Mouse (Mus musculus): ENCODE data around the gene Tkfc.

DNA sequence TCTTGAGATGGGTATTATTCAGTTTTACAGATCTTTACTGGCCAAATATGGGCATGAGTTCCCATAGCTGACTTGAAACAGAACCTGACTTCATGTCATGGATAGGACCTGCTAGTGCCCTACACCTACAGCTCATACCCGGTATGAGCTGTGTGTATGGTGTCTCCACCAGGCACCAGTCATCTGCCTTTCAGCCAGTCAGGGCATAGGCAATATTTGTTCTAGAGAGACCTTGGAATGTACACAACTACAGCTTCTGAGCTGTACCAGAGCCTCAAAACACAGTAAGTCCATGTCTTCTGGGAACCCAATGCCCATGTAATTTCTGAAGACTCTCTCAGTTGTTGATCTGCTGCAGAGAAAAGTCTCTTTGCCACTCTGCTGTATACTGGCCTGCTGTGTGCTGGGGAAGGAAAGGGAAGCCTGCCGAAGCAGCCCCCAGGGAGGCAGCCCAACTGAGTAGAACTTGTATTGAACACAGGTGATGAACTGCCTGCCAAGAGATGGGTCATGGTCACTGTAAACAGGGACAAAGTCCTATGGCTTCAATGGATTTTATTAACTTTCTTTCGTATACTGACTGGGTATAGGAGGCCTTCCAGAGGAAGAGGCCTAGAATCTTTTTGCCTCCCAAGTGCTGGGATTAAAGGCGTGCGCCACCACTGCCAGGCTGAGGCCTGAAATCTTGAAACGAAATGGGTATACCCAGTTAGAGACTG, 13.6 kb downstream of the Tkfc start:
- TF ChIP-seq CTCF (conservative IDR thresholded peaks at IDR 0.05; ENCODE audit: low read length) (no peak), POU5F1 (IDR thresholded peaks at IDR 0.05; ENCODE audit: borderline replicate concordance, low read length) (no peak), NANOG (IDR thresholded peaks at IDR 0.05; ENCODE audit: borderline replicate concordance, low read length) (no peak)
